9 mouse cellular contexts compared by ENCODE assay signal in genomic region chr13:31624966-31625332, GRCm38 (mm10). TPM values are rescaled to one million over a fixed set of nuclear protein-coding genes. Genes with fewer than 3 reads are reported as not detected.
DNase-seq lines count a peak whose midpoint lies in the region; ATAC-seq and TF ChIP-seq lines count a peak whose summit lies in the region.
"Had no signal": no experiment of that assay in that cellular context is flagged by ENCODE, and none has a peak within 500 bp of the region (broad histone marks: within the 10 kb centered on the region; RNA-seq: fewer than 3 reads in every experiment).

No protein-coding gene starts in this region.

- H3K36me3 ChIP-seq in kidney, embryonic 15.5 days = no peaks in the 10 kb centered on the region
- no peaks in the 10 kb centered on the region for H3K36me3 ChIP-seq in limb, embryonic 14.5 days (ENCODE audit: control insufficient read depth, insufficient read depth, low read length)

- H3K9ac ChIP-seq in kidney, embryonic 15.5 days = no peak overlapping the region
- peak overlapping the region; percentile 61; the same call in 1 of the 2 replicates for H3K9ac ChIP-seq in limb, embryonic 14.5 days (ENCODE audit: low read depth, low read length, severe bottlenecking)

- H3K9me3 ChIP-seq in kidney, embryonic 15.5 days (replicated peaks) = no peaks in the 10 kb centered on the region
- H3K9me3 ChIP-seq in limb, embryonic 14.5 days (ENCODE audit: control insufficient read depth, low read length) = no peaks in the 10 kb centered on the region

- H3K27me3 ChIP-seq in kidney, embryonic 15.5 days = peaks cover 100% of the 10 kb centered on the region
- H3K27me3 ChIP-seq in limb, embryonic 14.5 days (ENCODE audit: control insufficient read depth, insufficient read depth, low read length) = peaks cover 100% of the 10 kb centered on the region

- peaks cover 46% of the 10 kb centered on the region for H3K4me1 ChIP-seq in kidney, embryonic 15.5 days
- H3K4me1 ChIP-seq in embryonic fibroblast, embryonic 13.5 days (ENCODE audit: control insufficient read depth, insufficient read depth, low read length) = no peaks in the 10 kb centered on the region
- H3K4me1 ChIP-seq in limb, embryonic 14.5 days (ENCODE audit: control insufficient read depth, insufficient read depth, low read length) = peaks cover 23% of the 10 kb centered on the region

- DNase-seq in kidney, postnatal 36 days = no peak
- no peak for DNase-seq in limb, embryonic 14.5 days (ENCODE audit: low spot score)
- DNase-seq in retina, embryonic 14.5 days (ENCODE audit: low spot score) = peak; percentile 32
- DNase-seq in frontal cortex, postnatal 14 days (ENCODE audit: low spot score in 2 of 2) = no peak
- no peak for DNase-seq in urinary bladder, postnatal 36 days (ENCODE audit: low spot score in 2 of 2)
- no peak for DNase-seq in frontal cortex, postnatal 25 days (ENCODE audit: low spot score in 2 of 2)
- DNase-seq: thymus, postnatal 14 days had no signal

- ATAC-seq in kidney, embryonic 15.5 days (replicated peaks; ENCODE audit: low FRiP score) = 0 out of 2 replicates have a peak, but pooled peaks have one; percentile 13
- ATAC-seq in limb, embryonic 14.5 days (ENCODE audit: low FRiP score, low read depth) = no peak

- H3K4me3 ChIP-seq in kidney, embryonic 15.5 days (replicated peaks) = peak overlapping the region; percentile 47
- peak overlapping the region; percentile 32 for H3K4me3 ChIP-seq in embryonic fibroblast, embryonic 13.5 days (ENCODE audit: insufficient read depth, low read length)
- peak overlapping the region; percentile 49 for H3K4me3 ChIP-seq in limb, embryonic 14.5 days (replicated peaks; ENCODE audit: low read length)

- 0% methylated on average over 13 of the region's 13 CpGs for WGBS in kidney, embryonic 15.5 days
- WGBS in limb, embryonic 14.5 days = 0% methylated on average over 13 of the region's 13 CpGs

- no peak overlapping the region for H3K27ac ChIP-seq in kidney, embryonic 15.5 days
- H3K27ac ChIP-seq in embryonic fibroblast, embryonic 13.5 days (ENCODE audit: insufficient read depth, low read length) = no peak overlapping the region
- no peak overlapping the region; the same call in 1 of the 2 replicates for H3K27ac ChIP-seq in limb, embryonic 14.5 days (replicated peaks; ENCODE audit: low read depth, low read length)

- TF ChIP-seq CTCF in embryonic fibroblast, embryonic 13.5 days (IDR thresholded peaks at IDR 0.05; ENCODE audit: borderline replicate concordance, insufficient read depth, low read length) = no peak

- no peak for TF ChIP-seq POLR2A in embryonic fibroblast, embryonic 13.5 days (IDR thresholded peaks at IDR 0.05; ENCODE audit: low read depth, low read length)
- no peak for TF ChIP-seq POLR2A in limb, embryonic 14.5 days (IDR thresholded peaks at IDR 0.05; ENCODE audit: borderline replicate concordance, extremely low read depth, insufficient read depth, insufficient read length)

- H3K4me2 ChIP-seq in kidney, embryonic 15.5 days = peak overlapping the region; percentile 91
- peak overlapping the region; percentile 96 for H3K4me2 ChIP-seq in limb, embryonic 14.5 days (replicated peaks; ENCODE audit: low read depth, low read length, severe bottlenecking)

RNA-seq across cellular contexts. Expression of gene Foxf2, which starts 0.7 kb away (rescaled TPM):
- polyA plus RNA-seq in kidney, embryonic 15.5 days (2015; fragmentation: Nextera tagmentation; extraction: Ambion mirVana) = 0.24 and 0.27 TPM in 2 replicates
- 1.4 and 2.0 TPM in 2 replicates for polyA plus RNA-seq in embryonic fibroblast, embryonic 13.5 days (2011; ENCODE audit: insufficient read length, low read depth, missing spikeins)
- 12.8 and 19.9 TPM in 2 replicates for polyA plus RNA-seq in limb, embryonic 14.5 days (2012; rRNA removed)
- polyA plus RNA-seq in limb, embryonic 14.5 days (2014; fragmentation: Nextera tagmentation; extraction: Ambion mirVana) = 5.0 and 6.1 TPM in 2 replicates
